Mouse (Mus musculus) liver, embryonic 14.5 days (tissue): ENCODE measurements around the gene Adamts20. TPM values are rescaled to one million over a fixed set of nuclear protein-coding genes. Genes with fewer than 3 reads are reported as not detected.

Source experiments
- ATAC-seq: fragments of 200-750 bp; cut with Nextera tagmentation; 2 replicates; pipeline ENCODE4 v1.8.0; 2017; ENCODE audit warnings: moderate number of reproducible peaks, mild to moderate bottlenecking, moderate library complexity; ENCODE audit not compliant: insufficient read depth
- DNase-seq, 3 experiments: peaks; one replicate each; pipeline ENCODE4 v3.0.0-alpha.2; 2012 to 2013; ENCODE audit warnings: low read depth in 3 of 3, low spot score in 3 of 3
- H3K27ac ChIP-seq: fragments of 300-500 bp; sonication (generic); 2 replicates; pipeline ENCODE4 v1.5.1; 2014; ENCODE audit warnings: moderate library complexity, mild to moderate bottlenecking, control low read depth, inconsistent platforms
- H3K27me3 ChIP-seq: fragments of 300-500 bp; sonication (generic); 2 replicates; pipeline ENCODE4 v1.6.1; 2014; ENCODE audit warnings: mild to moderate bottlenecking, low read length, moderate library complexity; ENCODE audit not compliant: control insufficient read depth, insufficient read depth
- H3K36me3 ChIP-seq: fragments of 300-500 bp; sonication (generic); replicated peaks from 2 replicates; pipeline ENCODE4 v1.6.1; 2014; ENCODE audit warnings: low read depth; ENCODE audit not compliant: control insufficient read depth, insufficient read depth
- H3K4me1 ChIP-seq, 2 experiments: fragments of 200-500 bp in 1 of 2; fragments of 300-500 bp in 1 of 2; sonication (generic) in 1 of 2; replicated peaks; 2 replicates each; pipeline ENCODE4 v1.6.1; 2012 to 2014; ENCODE audit warnings: antibody characterized with exemption in 1 of 2, inconsistent platforms in 1 of 2, low read length in 1 of 2; ENCODE audit not compliant: control insufficient read depth in 2 of 2, insufficient read depth in 2 of 2
- H3K4me2 ChIP-seq: fragments of 300-500 bp; sonication (generic); 2 replicates; pipeline ENCODE4 v1.6.1; 2014; ENCODE audit warnings: low read depth, mild to moderate bottlenecking, control low read depth, moderate library complexity
- H3K4me3 ChIP-seq, 2 experiments: fragments of 200-500 bp in 1 of 2; fragments of 300-500 bp in 1 of 2; sonication (generic) in 1 of 2; 2 replicates each; pipeline ENCODE4 v1.5.1; 2012 to 2014; ENCODE audit warnings: low read depth in 2 of 2, low read length in 2 of 2, mild to moderate bottlenecking in 2 of 2, control low read depth in 1 of 2, inconsistent platforms in 1 of 2, moderate library complexity in 1 of 2; ENCODE audit not compliant: insufficient read depth in 1 of 2
- H3K9ac ChIP-seq: fragments of 300-500 bp; sonication (generic); replicated peaks from 2 replicates; pipeline ENCODE4 v1.6.1; 2014; ENCODE audit warnings: mild to moderate bottlenecking, control low read depth, moderate library complexity
- H3K9me3 ChIP-seq: fragments of 300-500 bp; sonication (generic); 2 replicates; pipeline ENCODE4 v1.6.1; 2016; ENCODE audit warnings: low read length, mixed read lengths; ENCODE audit not compliant: control insufficient read depth
- CTCF ChIP-seq: IDR thresholded peaks from 2 replicates; pipeline ENCODE4 v1.5.1; 2016; ENCODE audit warnings: antibody characterized with exemption, low read depth, control low read depth
- EP300 ChIP-seq: IDR thresholded peaks from 2 replicates; pipeline ENCODE4 v1.6.1; 2016; ENCODE audit warnings: antibody characterized with exemption, low read depth
- WGBS: fragments of 180-500 bp; shearing (Covaris S2); extraction: QIAGEN DNeasy Blood & Tissue Kit; methylation state at CpG from one replicate; pipeline ENCODE4 v1.1.7; 2014; ENCODE audit not compliant: insufficient replicate concordance; 5-methylcytosine and 5-hydroxymethylcytosine counted together
- polyA plus RNA-seq, 2 experiments: library from polyadenylated mRNA; depleted of rRNA in 1 of 2; stranded (reverse) in 1 of 2; unstranded in 1 of 2; fragments of >200 nt; fragmentation: Nextera tagmentation in 1 of 2; extraction: Ambion mirVana in 1 of 2; gene quantifications; 2 replicates each; pipeline versions ENCODE4 v1.2.1 to v1.2.3; 2012 to 2014

Gene Adamts20
- polyA plus RNA-seq, 2 experiments: 0.09 to 0.10 TPM

DNA sequence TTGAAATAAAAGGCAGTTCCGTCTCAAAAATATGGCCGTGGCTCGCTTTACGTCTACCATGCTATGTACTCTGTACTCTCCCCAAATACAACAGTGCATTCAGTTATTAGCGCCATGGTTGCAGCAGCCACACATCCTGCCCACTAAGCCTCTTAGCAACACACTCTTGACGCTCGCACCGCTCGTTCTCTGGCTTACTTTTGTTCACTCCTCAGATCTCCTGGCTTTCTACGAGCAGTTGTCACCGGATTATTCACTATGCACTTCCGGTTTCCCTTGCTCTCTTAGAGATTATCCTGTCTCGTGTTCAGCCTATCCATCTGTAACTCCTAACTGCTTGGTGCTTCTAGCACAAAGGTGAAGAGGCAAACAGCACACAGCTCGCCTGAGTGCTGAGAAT lies 337 bp downstream of the Adamts20 start:
- H3K9me3 ChIP-seq: no peaks in the 10 kb centered on the region
- no peak overlapping the region for H3K4me3 ChIP-seq
- H3K36me3 ChIP-seq: no peaks in the 10 kb centered on the region
- no peak for TF ChIP-seq EP300
- TF ChIP-seq CTCF: no peak
- no peak overlapping the region for H3K27ac ChIP-seq
- DNase-seq: no peak
- no peaks in the 10 kb centered on the region for H3K4me1 ChIP-seq
- no peak overlapping the region for H3K4me2 ChIP-seq
- no peak overlapping the region for H3K9ac ChIP-seq
- no peak for ATAC-seq
- 65% methylated on average over 14 of the region's 14 CpGs for WGBS
- H3K27me3 ChIP-seq: no peaks in the 10 kb centered on the region

DNA sequence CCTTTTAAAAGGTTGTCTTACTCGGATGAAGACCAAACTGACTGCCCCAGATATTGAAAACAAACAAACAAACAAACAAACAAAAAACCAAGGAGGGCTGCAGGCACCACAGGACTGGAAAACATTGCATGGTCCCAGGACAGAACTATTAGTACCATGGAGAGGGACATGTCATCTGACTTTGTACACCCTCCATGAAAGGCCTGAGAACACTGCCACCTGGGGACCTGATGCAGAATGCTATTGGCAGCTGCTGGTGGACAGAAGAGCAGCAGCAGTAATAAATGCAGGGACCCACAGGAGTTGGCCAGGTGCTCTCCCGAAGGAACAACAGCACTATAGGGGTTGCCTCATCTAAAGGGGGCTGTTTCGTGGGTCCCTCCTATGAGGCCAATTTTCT lies 2.0 kb downstream of the Adamts20 start:
- ATAC-seq (no peak), DNase-seq (peak in 1 of 3 experiments; percentile 3)
- Histone ChIP-seq H3K27me3 (no peaks in the 10 kb centered on the region), H3K4me3 (no peak overlapping the region), H3K36me3 (no peaks in the 10 kb centered on the region), H3K9me3 (no peaks in the 10 kb centered on the region), H3K9ac (no peak overlapping the region), H3K4me1 (no peaks in the 10 kb centered on the region), H3K4me2 (no peak overlapping the region), H3K27ac (no peak overlapping the region)
- TF ChIP-seq CTCF (peak; percentile 30; the same call in 1 of the 2 replicates), EP300 (no peak)
- WGBS: 35% methylated on average over 3 of the region's 3 CpGs

DNA sequence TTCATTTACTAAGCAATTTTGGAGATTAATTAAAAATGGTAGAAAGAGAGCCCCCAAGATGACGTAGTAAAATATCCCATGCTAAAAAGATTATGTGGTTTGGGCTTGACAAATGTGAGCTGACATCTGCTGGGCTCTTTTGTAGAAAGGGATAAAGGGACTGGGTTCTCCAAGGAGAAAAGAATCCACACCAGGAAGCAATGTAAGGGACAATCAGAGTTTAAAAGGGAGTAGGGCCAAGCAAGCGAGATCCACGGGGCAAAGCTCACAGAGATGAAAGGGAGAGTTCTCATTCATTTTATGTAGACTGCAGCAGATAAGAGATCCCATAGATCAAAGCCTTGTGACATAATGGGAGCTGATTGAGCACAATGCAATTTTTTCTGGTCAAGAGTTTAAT lies 3.0 kb downstream of the Adamts20 start:
- Histone ChIP-seq H3K4me2 (no peak overlapping the region), H3K4me3 (no peak overlapping the region), H3K27ac (no peak overlapping the region), H3K36me3 (no peaks in the 10 kb centered on the region), H3K27me3 (no peaks in the 10 kb centered on the region), H3K9me3 (no peaks in the 10 kb centered on the region), H3K9ac (no peak overlapping the region), H3K4me1 (no peaks in the 10 kb centered on the region)
- ATAC-seq (no peak), DNase-seq (no peak)
- no peak for TF ChIP-seq CTCF
- TF ChIP-seq EP300: no peak
- 41% methylated on average over 3 of the region's 3 CpGs for WGBS

DNA sequence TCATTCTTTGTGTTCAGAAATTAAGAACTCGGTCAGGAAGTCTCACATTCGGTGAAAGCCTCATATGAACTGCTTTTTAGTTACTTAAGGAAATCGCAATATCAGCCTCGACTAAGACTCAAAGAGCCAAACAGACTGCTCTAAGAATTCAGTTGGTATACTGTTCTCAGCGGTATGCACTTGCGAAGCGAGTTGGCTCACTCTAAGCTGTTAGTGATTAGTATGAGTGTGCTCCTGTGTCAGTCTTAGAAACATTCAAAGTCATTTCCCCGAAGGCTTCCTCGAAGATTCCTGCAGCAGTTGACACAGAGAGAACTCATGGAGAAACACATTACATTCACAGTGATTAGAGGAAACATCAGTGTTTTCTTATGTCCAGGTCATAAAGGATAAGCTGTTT lies 4.1 kb downstream of the Adamts20 start:
- no peak overlapping the region for H3K9ac ChIP-seq
- H3K36me3 ChIP-seq: no peaks in the 10 kb centered on the region
- 60% methylated on average over 9 of the region's 9 CpGs for WGBS
- ATAC-seq (no peak), DNase-seq (no peak)
- H3K4me1 ChIP-seq: no peaks in the 10 kb centered on the region
- no peak overlapping the region for H3K4me2 ChIP-seq
- no peaks in the 10 kb centered on the region for H3K27me3 ChIP-seq
- no peak for TF ChIP-seq CTCF
- TF ChIP-seq EP300: no peak
- H3K9me3 ChIP-seq: no peaks in the 10 kb centered on the region
- H3K27ac ChIP-seq: no peak overlapping the region
- H3K4me3 ChIP-seq: no peak overlapping the region

DNA sequence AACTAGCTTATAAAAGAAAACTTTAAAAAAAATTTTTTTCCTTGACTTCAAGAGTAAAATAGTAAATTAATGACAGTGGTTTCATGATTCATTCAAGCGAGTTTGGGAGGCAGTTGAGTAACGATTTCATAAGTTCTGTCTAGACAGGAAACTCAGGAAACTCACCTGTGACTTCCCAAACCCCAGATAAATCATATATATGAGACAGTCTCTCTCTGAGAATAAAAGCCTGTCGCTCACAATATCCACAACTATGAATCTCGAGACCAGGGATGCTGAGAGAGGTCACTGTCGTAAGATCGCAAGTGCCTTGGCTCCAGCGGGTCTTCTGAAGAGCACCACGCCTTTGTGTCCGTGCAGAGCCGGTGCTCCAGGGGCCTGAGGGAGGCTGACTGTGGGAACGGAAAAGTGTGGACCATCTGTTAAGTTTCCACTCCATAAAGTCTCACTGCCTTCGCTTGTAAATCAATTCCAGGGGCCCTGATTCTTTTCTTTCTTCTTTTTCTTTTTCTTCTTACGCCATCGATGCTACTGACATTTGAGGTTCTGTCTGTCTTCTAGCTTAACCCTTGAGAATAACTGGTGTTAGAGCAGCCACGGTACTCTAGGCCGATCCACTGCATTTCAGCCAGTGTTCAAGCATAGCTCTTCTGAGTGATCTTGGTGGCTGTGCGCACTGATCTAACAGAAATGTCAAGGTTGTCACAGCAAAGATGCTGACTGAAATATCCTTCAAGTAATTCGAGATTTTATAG lies 7.4 kb downstream of the Adamts20 start:
- Histone ChIP-seq H3K27ac (no peak overlapping the region), H3K9ac (no peak overlapping the region)
- no peak for ATAC-seq

More for the DNA sequence above, 7.4 kb downstream of the Adamts20 start:
- Histone ChIP-seq H3K4me2 (no peak overlapping the region), H3K4me1 (no peaks in the 10 kb centered on the region), H3K36me3 (no peaks in the 10 kb centered on the region), H3K27me3 (no peaks in the 10 kb centered on the region), H3K4me3 (no peak overlapping the region), H3K9me3 (no peaks in the 10 kb centered on the region)
- DNase-seq: no peak
- no peak for TF ChIP-seq EP300
- no peak for TF ChIP-seq CTCF
- 65% methylated on average over 18 of the region's 18 CpGs for WGBS
